Mouse (Mus musculus) kidney, adult 10 weeks (tissue): ENCODE data around the gene Rad54l. TPM values are rescaled to one million over a fixed set of nuclear protein-coding genes. Genes with fewer than 3 reads are reported as not detected.

Experiments used
- polyA plus RNA-seq: library from polyadenylated mRNA; stranded (reverse); fragments of 350-450 nt; fragmentation: Illumina TruSeq; extraction: RNeasy Lipid Tissue Mini Kit (QIAGEN cat#74804); gene quantifications from one replicate; pipeline ENCODE4 v1.2.3, GENCODE M21; 2014; ENCODE audit warnings: low read depth, low replicate concordance

Rad54l gene
- 0.36 TPM for polyA plus RNA-seq

DNA sequence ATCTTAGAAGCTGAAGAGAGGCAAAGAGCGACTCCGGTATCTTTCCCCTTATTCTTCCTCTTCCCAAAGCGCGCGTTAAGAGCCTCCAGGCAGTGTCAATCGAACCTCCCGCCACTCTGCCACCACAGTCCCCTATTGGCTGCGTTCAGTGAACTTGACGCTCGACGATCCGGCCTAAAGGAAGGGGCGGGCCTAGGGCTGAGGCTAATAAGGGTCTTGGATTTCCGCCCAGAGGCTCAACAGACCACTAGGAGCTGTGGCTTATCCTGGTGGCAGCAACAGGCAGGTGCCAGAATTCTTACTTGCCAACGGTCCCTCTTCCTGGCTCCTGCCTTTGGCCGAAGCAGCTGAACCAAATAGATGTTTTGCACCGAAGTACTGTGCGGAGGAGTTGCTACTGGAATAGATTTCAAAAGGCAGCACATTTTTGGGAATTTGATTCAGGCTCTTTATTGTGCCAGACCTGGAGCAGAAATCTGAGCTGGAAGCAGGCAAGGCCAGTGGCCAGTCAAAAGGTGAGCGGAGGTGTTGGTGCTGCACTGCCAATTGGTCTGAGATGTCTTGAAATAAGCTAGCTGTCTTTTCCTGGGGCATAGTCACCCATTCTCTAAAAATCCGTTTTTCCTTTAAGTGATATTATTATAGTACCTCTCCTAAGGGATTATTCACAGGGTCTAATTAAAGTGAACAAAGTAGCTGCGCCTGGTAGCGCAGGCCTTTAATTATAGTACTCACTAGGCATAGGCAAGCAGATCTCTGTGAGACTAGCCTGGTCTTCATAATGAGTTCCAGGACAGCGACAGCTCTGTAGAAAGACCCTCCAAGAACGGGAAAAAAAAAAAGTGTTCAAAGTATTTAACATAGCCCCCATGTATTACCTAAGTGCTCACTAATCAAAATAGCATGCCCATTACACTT lies at the start of gene Rad54l, which contains the start of gene Pomgnt1:
Gene Rad54l (minus strand): TSS at position 89 of the 918 bp plus-strand sequence.
Gene Pomgnt1 (plus strand): TSS at position 239 of the 918 bp plus-strand sequence.

DNA sequence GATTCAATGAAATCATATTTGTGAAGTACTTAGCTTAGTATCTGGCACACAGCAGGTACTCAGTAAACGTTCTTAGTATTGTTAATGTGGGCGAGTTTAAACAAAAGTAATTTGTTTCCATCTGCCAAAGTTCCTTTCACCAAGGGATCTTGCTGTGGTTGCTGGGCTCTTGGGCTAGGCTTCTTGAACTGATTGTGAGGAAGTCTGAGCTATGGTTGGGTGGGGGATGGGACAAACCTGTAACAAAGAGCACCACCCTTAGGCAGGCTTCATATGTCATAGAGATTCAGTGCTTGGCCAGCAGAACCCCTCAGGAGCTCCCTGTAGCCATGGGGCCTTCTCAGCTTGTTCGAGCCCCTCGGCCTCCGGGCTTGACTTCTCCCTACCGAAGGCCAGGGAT lies 49.6 kb upstream of the Rad54l start, which contains the start of the genes 1700042G07Rik and Gm49337:
Gene 1700042G07Rik (plus strand): TSS at position 301 of the 400 bp plus-strand sequence.
Gene Gm49337 (plus strand): TSS at position 313 of the 400 bp plus-strand sequence.

DNA sequence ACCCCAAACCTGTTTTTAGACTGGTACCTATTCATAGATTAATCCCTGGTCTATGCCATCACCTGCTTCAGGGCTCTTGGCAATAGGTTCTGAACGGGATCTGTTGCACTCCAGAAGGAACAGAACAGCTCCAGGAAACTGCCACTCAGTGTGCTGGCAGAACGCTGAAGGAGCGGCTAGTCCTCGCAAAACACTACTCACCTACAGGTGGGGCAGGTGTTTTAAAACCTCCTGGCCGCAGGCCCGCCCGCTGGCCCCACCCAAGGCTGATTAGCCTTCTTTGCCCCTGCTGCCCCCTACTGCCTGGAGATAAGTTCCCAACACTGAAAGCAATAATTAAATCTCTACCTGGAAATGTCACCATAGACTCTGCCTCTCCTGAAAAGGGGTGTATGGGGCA lies 43.9 kb upstream of the Rad54l start, which contains the start of gene Tspan1:
Gene Tspan1 (minus strand): TSS at position 198 of the 400 bp plus-strand sequence.

DNA sequence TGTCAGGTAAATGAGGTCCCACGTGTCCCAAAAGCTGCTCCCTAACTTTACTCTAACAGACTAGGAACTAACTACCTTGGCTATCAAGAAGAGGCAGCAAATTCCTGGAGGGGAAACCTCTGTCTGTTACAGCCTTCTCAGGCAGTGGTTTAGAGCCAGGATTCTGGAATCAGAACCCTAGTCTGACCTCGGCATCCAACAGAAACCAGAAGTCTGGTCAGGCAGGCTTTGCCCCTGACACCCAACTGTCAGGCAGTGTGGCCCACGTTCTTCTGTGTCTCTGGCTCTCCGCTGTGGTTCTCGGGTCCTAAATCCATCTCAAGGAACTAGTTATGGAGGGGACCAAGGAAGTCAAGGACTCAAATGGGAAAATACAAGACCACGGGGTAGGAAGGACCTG lies 27.7 kb upstream of the Rad54l start, which contains the start of gene Lurap1:
Gene Lurap1 (minus strand): TSS at position 101 of the 400 bp plus-strand sequence.

DNA sequence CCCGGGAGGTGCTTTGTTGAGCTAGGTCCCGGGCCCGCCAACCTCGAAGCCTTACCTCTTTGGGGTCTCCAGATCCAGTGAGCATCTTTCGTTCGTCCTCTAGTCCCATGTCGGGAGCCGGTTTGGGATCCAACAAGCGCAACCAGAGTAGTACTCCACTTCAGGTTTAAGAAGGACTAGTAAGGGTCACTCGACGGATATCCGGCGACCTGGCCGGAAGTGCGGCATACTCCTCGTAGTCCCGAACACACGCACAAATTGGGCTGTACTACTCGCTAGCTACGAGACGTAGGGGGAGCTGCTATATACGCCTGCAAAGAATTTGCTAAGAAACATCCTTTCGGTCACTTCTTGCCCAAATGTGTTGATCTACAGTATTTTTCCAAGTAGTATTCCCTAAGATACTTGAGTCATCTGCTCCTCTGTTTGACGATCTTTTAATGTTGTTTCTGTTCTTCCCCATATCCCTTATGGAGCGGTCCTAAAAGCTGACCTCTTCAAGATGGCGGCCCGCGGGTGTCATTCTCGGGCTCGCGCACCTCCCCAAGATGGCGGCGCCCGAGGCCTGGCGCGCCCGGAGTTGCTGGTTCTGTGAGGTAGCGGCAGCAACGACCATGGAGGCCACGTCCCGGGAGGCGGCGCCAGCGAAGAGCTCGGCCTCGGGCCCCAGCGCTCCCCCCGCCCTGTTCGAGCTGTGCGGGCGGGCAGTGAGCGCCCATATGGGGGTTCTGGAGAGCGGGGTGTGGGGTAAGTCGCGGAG lies 48.4 kb downstream of the Rad54l start, which contains the start of the genes Uqcrh and Lrrc41:
Gene Uqcrh (minus strand): TSS at position 211 of the 760 bp plus-strand sequence.
Gene Lrrc41 (plus strand): TSS at position 409 of the 760 bp plus-strand sequence.

DNA sequence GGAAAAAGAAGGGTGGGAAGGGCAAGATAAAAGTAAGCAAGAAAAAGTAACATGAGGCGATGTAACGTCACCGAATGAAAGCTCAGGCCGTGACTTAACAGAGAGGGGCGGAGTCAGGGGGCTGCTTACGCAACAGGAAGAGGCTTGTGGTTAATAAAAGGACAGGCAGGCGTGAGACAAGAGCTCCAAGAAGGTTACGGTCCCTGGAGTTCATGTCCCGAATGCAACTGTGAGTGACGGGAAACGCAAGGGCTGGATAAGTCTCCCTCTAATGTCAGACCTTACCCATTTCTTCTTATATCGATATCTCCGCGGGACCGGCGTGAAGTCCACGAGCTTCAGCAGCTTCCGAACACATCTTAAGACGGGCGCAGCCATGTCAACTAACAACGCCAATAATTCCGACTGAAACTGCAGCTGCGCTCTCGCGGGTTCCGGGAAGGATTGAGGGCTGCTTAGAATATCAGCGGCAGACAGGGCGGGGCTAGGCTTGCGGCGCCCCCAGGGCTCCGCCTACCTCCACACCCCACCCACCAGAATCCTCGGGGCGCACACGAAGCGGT lies 70.0 kb downstream of the Rad54l start, which contains the start of gene Nsun4:
Gene Nsun4 (minus strand): TSS at position 478 of the 563 bp plus-strand sequence.

Other genes starting within 250 kb of the Rad54l start
- gene Kncn, start 239.3 kb downstream of the Rad54l start, polyA plus RNA-seq: not detected
- gene 6430628N08Rik, start 233.0 kb downstream of the Rad54l start, polyA plus RNA-seq: not detected
- not detected for gene Dmbx1, start 183.8 kb downstream of the Rad54l start, polyA plus RNA-seq
- 6.9 TPM for gene Faah, start 105.8 kb downstream of the Rad54l start, polyA plus RNA-seq
- 13.9 TPM for gene Nsun4, start 69.8 kb downstream of the Rad54l start, polyA plus RNA-seq
- gene Uqcrh, start 48.6 kb downstream of the Rad54l start, polyA plus RNA-seq: 464 TPM
- gene Lrrc41, start 48.4 kb downstream of the Rad54l start, polyA plus RNA-seq: 5.3 TPM
- gene Pomgnt1, start 150 bp upstream of the Rad54l start, polyA plus RNA-seq: 9.1 TPM
- gene Lurap1, start 27.6 kb upstream of the Rad54l start, polyA plus RNA-seq: 7.9 TPM
- gene Tspan1, start 43.9 kb upstream of the Rad54l start, polyA plus RNA-seq: 75.4 TPM
- gene 1700042G07Rik, start 49.7 kb upstream of the Rad54l start, polyA plus RNA-seq: not detected
- not detected for gene Gm49337, start 49.7 kb upstream of the Rad54l start, polyA plus RNA-seq
- gene Pik3r3, start 97.9 kb upstream of the Rad54l start, polyA plus RNA-seq: 26.2 TPM